Mouse (Mus musculus): ENCODE data around the gene Meis1.

DNA sequence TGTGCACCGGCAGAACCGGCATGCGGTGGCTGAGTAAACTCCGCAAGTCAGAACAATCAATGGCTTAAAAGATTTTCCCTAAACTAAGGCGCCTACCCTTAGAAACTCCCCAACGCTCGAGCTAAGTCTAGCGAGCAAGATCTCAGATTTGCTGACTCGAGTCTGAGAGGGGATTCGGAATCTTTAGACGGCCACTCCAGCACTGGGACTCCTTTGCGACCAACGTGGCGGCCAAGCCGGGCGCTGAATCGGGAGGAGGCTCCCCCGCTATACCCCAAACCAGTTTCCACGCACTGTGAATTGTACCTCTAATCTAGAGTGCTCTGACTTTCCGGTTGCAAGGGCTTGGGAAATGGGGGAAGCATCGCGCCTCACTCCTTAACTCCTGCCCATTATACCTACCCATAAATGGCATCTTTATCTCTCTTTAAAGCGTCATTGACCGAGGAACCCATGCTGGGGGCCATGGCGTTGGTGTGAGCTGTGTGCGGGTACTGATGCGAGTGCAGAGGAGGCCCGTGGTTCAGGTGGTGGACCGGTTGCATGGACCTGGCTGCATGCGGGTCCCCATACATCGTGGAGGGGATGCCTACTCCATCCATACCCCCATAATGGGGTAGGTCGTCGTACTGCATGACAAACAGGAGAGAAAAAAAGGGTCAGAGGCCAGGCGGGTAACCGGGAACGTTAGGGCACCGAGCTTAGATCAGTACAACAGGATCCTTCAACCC is 2.9 kb downstream of the Meis1 start:
- TF ChIP-seq NANOG (IDR thresholded peaks at IDR 0.05; ENCODE audit: borderline replicate concordance, low read length), result no peak
- no peak for TF ChIP-seq CTCF (conservative IDR thresholded peaks at IDR 0.05; ENCODE audit: low read length)

Measured in E14TG2a.4 (cell line).